24 mouse cellular contexts compared by ENCODE assay signal in the genomic region with DNA sequence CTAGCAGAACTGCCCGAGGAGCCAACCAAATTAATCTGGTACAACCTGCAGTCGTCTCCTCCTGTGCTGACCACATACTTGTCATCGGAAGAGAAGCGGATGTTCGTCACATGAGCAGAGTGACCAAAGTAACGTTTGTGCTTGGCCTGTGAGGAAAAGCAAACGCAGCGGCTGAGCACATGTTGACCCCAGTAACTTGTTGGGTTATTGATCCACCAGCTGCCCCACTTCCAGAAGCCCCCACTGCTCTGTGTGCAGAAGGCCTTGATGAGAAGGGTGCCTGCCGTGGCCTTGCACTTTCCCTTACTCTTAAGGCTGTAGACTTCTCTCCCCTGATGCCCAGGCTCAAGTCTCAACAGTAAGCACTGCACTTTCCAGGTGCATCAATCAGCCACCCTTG.
"Had no signal": no experiment of that assay in that cellular context is flagged by ENCODE, and none has a peak within 500 bp of the region (broad histone marks: within the 10 kb centered on the region; RNA-seq: fewer than 3 reads in every experiment).

No protein-coding gene starts in this region.

- H3K4me3 ChIP-seq: layer of hippocampus, adult 2 months; limb, embryonic 12.5 days; limb, embryonic 15.5 days; megakaryocyte, embryonic 14.5 days; midbrain, embryonic 10.5 days; midbrain, embryonic 13.5 days had no signal

- H3K4me2 ChIP-seq: limb, embryonic 12.5 days; limb, embryonic 15.5 days; midbrain, embryonic 13.5 days had no signal

- ATAC-seq: inflammation-experienced regulatory T-cells, adult 6 months; intestine, embryonic 16.5 days; midbrain, embryonic 13.5 days; midbrain, embryonic 16.5 days had no signal

- H3K9me3 ChIP-seq: limb, embryonic 12.5 days; limb, embryonic 15.5 days; megakaryocyte, embryonic 14.5 days; midbrain, embryonic 10.5 days; midbrain, embryonic 13.5 days had no signal

- H3K4me1 ChIP-seq: limb, embryonic 12.5 days; limb, embryonic 15.5 days; megakaryocyte, embryonic 14.5 days; midbrain, embryonic 10.5 days; midbrain, embryonic 13.5 days had no signal

- DNase-seq: kidney, adult 18-20 months; kidney, adult 9 months; kidney, postnatal 14 days; layer of hippocampus, adult 9-11 months; left cerebral cortex, postnatal 4 days; lung, adult 2 months; lung, postnatal 14 days; right cerebral cortex, postnatal 14 days; right cerebral cortex, postnatal 4 days; thymus, adult 2 months; thymus, postnatal 14 days; thymus, postnatal 4 days had no signal

- H3K27ac ChIP-seq: limb, embryonic 12.5 days; limb, embryonic 15.5 days; liver, embryonic 14.5 days; macrophage; midbrain, embryonic 10.5 days; midbrain, embryonic 13.5 days; stomach, postnatal 0 days had no signal

- H3K9ac ChIP-seq: limb, embryonic 12.5 days; limb, embryonic 15.5 days; liver, embryonic 14.5 days; midbrain, embryonic 13.5 days had no signal

- H3K27me3 ChIP-seq: limb, embryonic 12.5 days; limb, embryonic 15.5 days; megakaryocyte, embryonic 14.5 days; midbrain, embryonic 13.5 days had no signal
